Mouse (Mus musculus) limb, embryonic 12.5 days (tissue): ENCODE data around the gene Grin2d. TPM values are rescaled to one million over a fixed set of nuclear protein-coding genes. Genes with fewer than 3 reads are reported as not detected.

Source experiments
- ATAC-seq: fragments of 200-750 bp; cut with Nextera tagmentation; 2 replicates; pipeline ENCODE4 v1.8.0; 2017; ENCODE audit warnings: low read depth, moderate TSS enrichment; ENCODE audit not compliant: insufficient number of reproducible peaks, insufficient read depth, low FRiP score, low TSS enrichment
- H3K27ac ChIP-seq: fragments of 300-500 bp; sonication (generic); 2 replicates; pipeline ENCODE4 v1.5.1; 2016; ENCODE audit warnings: mild to moderate bottlenecking, moderate library complexity
- H3K27me3 ChIP-seq: fragments of 300-500 bp; sonication (generic); 2 replicates; pipeline ENCODE4 v1.6.1; 2016; ENCODE audit warnings: mild to moderate bottlenecking, moderate library complexity
- H3K36me3 ChIP-seq: fragments of 300-500 bp; sonication (generic); 2 replicates; pipeline ENCODE4 v1.6.1; 2016; ENCODE audit warnings: mild to moderate bottlenecking, moderate library complexity
- H3K4me1 ChIP-seq: fragments of 300-500 bp; sonication (generic); replicated peaks from 2 replicates; pipeline ENCODE4 v1.6.1; 2016
- H3K4me2 ChIP-seq: fragments of 300-500 bp; sonication (generic); 2 replicates; pipeline ENCODE4 v1.6.1; 2016; ENCODE audit warnings: mild to moderate bottlenecking, moderate library complexity
- H3K4me3 ChIP-seq: fragments of 300-500 bp; sonication (generic); replicated peaks from 2 replicates; pipeline ENCODE4 v1.5.1; 2016; ENCODE audit warnings: mild to moderate bottlenecking
- H3K9ac ChIP-seq: fragments of 300-500 bp; sonication (generic); replicated peaks from 2 replicates; pipeline ENCODE4 v1.6.1; 2016; ENCODE audit warnings: mild to moderate bottlenecking, moderate library complexity
- H3K9me3 ChIP-seq: fragments of 300-500 bp; sonication (generic); 2 replicates; pipeline ENCODE4 v1.6.1; 2016; ENCODE audit warnings: mild to moderate bottlenecking, moderate library complexity
- WGBS: fragments of 180-500 bp; shearing (Covaris S2); methylation state at CpG from one replicate; pipeline ENCODE4 v1.1.7; 2016; 5-methylcytosine and 5-hydroxymethylcytosine counted together
- polyA plus RNA-seq: library from polyadenylated mRNA; unstranded; fragments of >200 nt; fragmentation: Nextera tagmentation; extraction: Ambion mirVana; gene quantifications from 2 replicates; pipeline ENCODE4 v1.2.1, GENCODE M21; 2016

Grin2d gene
- polyA plus RNA-seq, 1 experiment from 2014 or later = 0.35 TPM

GRCm38 (mm10) chr7:45801348-45801747, 76.8 kb downstream of the Grin2d start:
- H3K4me1 ChIP-seq = peaks cover 33% of the 10 kb centered on the region
- WGBS = 5% methylated on average over 12 of the region's 12 CpGs
- H3K4me3 ChIP-seq = 0 out of 2 replicates have a peak overlapping the region, but pooled peaks have one; percentile 7
- H3K4me2 ChIP-seq = peak overlapping the region; percentile 37
- H3K36me3 ChIP-seq = peaks cover 42% of the 10 kb centered on the region
- no peak overlapping the region for H3K27ac ChIP-seq
- no peak overlapping the region for H3K9ac ChIP-seq
- no peaks in the 10 kb centered on the region for H3K9me3 ChIP-seq
- H3K27me3 ChIP-seq = peaks cover 40% of the 10 kb centered on the region
- ATAC-seq = no peak

- Histone ChIP-seq H3K27ac (no peak overlapping the region), H3K27me3 (peaks cover 47% of the 10 kb centered on the region), H3K9ac (no peak overlapping the region), H3K36me3 (peaks cover 43% of the 10 kb centered on the region), H3K4me1 (peaks cover 33% of the 10 kb centered on the region), H3K4me3 (peak overlapping the region; percentile 9; the same call in 1 of the 2 replicates), H3K9me3 (no peaks in the 10 kb centered on the region), H3K4me2 (peak overlapping the region; percentile 37)
- WGBS = 16% methylated on average over 23 of the region's 25 CpGs
- no peak for ATAC-seq
Measured at GRCm38 (mm10) chr7:45800546-45801204, 77.5 kb downstream of the Grin2d start.

GRCm38 (mm10) chr7:45800001-45800400, 78.2 kb downstream of the Grin2d start:
- no peak for ATAC-seq
- peak overlapping the region; percentile 37 for H3K4me2 ChIP-seq
- no peaks in the 10 kb centered on the region for H3K9me3 ChIP-seq
- peaks cover 33% of the 10 kb centered on the region for H3K4me1 ChIP-seq
- peaks cover 50% of the 10 kb centered on the region for H3K36me3 ChIP-seq
- H3K4me3 ChIP-seq = no peak overlapping the region
- H3K27me3 ChIP-seq = peaks cover 51% of the 10 kb centered on the region
- no peak overlapping the region for H3K9ac ChIP-seq
- H3K27ac ChIP-seq = no peak overlapping the region
- WGBS = 37% methylated on average over 7 of the region's 7 CpGs

- peaks cover 57% of the 10 kb centered on the region for H3K36me3 ChIP-seq
- H3K4me2 ChIP-seq = peak overlapping the region; percentile 91
- no peaks in the 10 kb centered on the region for H3K9me3 ChIP-seq
- no peak for ATAC-seq
- 51% methylated on average over 7 of the region's 7 CpGs for WGBS
- H3K27ac ChIP-seq = no peak overlapping the region
- peak overlapping the region; percentile 52 for H3K4me3 ChIP-seq
- peaks cover 33% of the 10 kb centered on the region for H3K4me1 ChIP-seq
- peaks cover 52% of the 10 kb centered on the region for H3K27me3 ChIP-seq
- H3K9ac ChIP-seq = no peak overlapping the region
Measured at GRCm38 (mm10) chr7:45798931-45799330, 79.2 kb downstream of the Grin2d start.

- peaks cover 57% of the 10 kb centered on the region for H3K36me3 ChIP-seq
- peaks cover 33% of the 10 kb centered on the region for H3K4me1 ChIP-seq
- peak overlapping the region; percentile 52 for H3K4me3 ChIP-seq
- ATAC-seq = no peak
- under 1% methylated on average over 19 of the region's 19 CpGs for WGBS
- H3K4me2 ChIP-seq = peak overlapping the region; percentile 91
- peaks cover 52% of the 10 kb centered on the region for H3K27me3 ChIP-seq
- H3K9ac ChIP-seq = peak overlapping the region; percentile 69
- no peak overlapping the region for H3K27ac ChIP-seq
- H3K9me3 ChIP-seq = no peaks in the 10 kb centered on the region
Measured at GRCm38 (mm10) chr7:45798511-45798836, 79.7 kb downstream of the Grin2d start.

- H3K9ac ChIP-seq = peak overlapping the region; percentile 69
- ATAC-seq = no peak
- peaks cover 57% of the 10 kb centered on the region for H3K36me3 ChIP-seq
- H3K27ac ChIP-seq = no peak overlapping the region
- WGBS = under 1% methylated on average over 58 of the region's 60 CpGs
- peak overlapping the region; percentile 91 for H3K4me2 ChIP-seq
- H3K4me1 ChIP-seq = peaks cover 33% of the 10 kb centered on the region
- H3K9me3 ChIP-seq = no peaks in the 10 kb centered on the region
- H3K4me3 ChIP-seq = peak overlapping the region; percentile 52
- peaks cover 52% of the 10 kb centered on the region for H3K27me3 ChIP-seq
Measured at GRCm38 (mm10) chr7:45797661-45798510, 80.3 kb downstream of the Grin2d start.

GRCm38 (mm10) chr7:45796950-45797349, 81.2 kb downstream of the Grin2d start:
- WGBS = 50% methylated on average over 6 of the region's 6 CpGs
- peak overlapping the region; percentile 34 for H3K9ac ChIP-seq
- H3K27ac ChIP-seq = no peak overlapping the region
- H3K4me3 ChIP-seq = no peak overlapping the region
- peaks cover 58% of the 10 kb centered on the region for H3K36me3 ChIP-seq
- H3K4me1 ChIP-seq = peaks cover 33% of the 10 kb centered on the region
- no peaks in the 10 kb centered on the region for H3K9me3 ChIP-seq
- peak overlapping the region; percentile 91; the same call in 1 of the 2 replicates for H3K4me2 ChIP-seq
- H3K27me3 ChIP-seq = peaks cover 52% of the 10 kb centered on the region
- no peak for ATAC-seq

- H3K27me3 ChIP-seq = peaks cover 45% of the 10 kb centered on the region
- H3K36me3 ChIP-seq = peaks cover 70% of the 10 kb centered on the region
- WGBS = 93% methylated on average over 29 of the region's 29 CpGs
- no peak overlapping the region for H3K4me2 ChIP-seq
- H3K9me3 ChIP-seq = peaks cover 3% of the 10 kb centered on the region; the same call in 1 of the 2 replicates
- no peak overlapping the region for H3K9ac ChIP-seq
- H3K4me3 ChIP-seq = no peak overlapping the region
- H3K4me1 ChIP-seq = peaks cover 20% of the 10 kb centered on the region
- no peak for ATAC-seq
- no peak overlapping the region for H3K27ac ChIP-seq
Measured at GRCm38 (mm10) chr7:45794971-45795370, 83.2 kb downstream of the Grin2d start.

- WGBS = 86% methylated on average over 44 of the region's 44 CpGs
- Histone ChIP-seq H3K9ac (no peak overlapping the region), H3K4me1 (peaks cover 19% of the 10 kb centered on the region), H3K27ac (no peak overlapping the region), H3K9me3 (peaks cover 4% of the 10 kb centered on the region; the same call in 1 of the 2 replicates), H3K4me3 (no peak overlapping the region), H3K36me3 (peaks cover 79% of the 10 kb centered on the region), H3K4me2 (no peak overlapping the region), H3K27me3 (peaks cover 40% of the 10 kb centered on the region)
- no peak for ATAC-seq
Measured at GRCm38 (mm10) chr7:45793969-45794585, 84.1 kb downstream of the Grin2d start.

- H3K9me3 ChIP-seq = peaks cover 4% of the 10 kb centered on the region; the same call in 1 of the 2 replicates
- H3K36me3 ChIP-seq = peaks cover 87% of the 10 kb centered on the region
- peaks cover 12% of the 10 kb centered on the region for H3K4me1 ChIP-seq
- H3K4me3 ChIP-seq = no peak overlapping the region
- no peak overlapping the region for H3K9ac ChIP-seq
- WGBS = 80% methylated on average over 24 of the region's 24 CpGs
- peaks cover 31% of the 10 kb centered on the region for H3K27me3 ChIP-seq
- H3K27ac ChIP-seq = no peak overlapping the region
- ATAC-seq = no peak
- no peak overlapping the region for H3K4me2 ChIP-seq
Measured at GRCm38 (mm10) chr7:45793240-45793639, 84.9 kb downstream of the Grin2d start.
